In the genomic region with DNA sequence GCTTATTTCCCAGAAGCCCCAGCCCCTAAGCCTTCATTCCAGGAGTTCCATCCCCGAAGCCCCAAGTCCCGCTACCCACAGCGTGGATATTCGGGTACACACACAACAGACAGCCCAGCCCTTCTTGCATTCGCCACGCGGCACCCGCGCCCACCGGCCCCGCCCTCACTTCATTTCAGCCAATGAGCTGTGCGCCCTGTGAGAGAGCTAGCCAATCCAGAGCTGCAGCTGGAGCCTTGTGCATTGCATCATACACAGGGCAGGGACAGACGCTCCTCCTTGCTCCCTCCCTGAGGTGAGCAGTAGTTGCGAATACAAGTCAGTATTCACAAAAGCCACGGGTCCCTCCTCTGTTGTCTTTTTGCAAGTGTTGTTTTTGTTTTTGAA, we compare ENCODE assay signal across 8 mouse cellular contexts. TPM values are rescaled to one million over a fixed set of nuclear protein-coding genes. Genes with fewer than 3 reads are reported as not detected.
DNase-seq lines count a peak whose midpoint lies in the region; TF ChIP-seq lines count a peak whose summit lies in the region.

Pycr1 (minus strand) TSS at position 169 of the 387 bp plus-strand sequence.

- H3K36me3 ChIP-seq in megakaryocyte, embryonic 14.5 days (replicated peaks; ENCODE audit: low read length) = peaks cover 19% of the 10 kb centered on the region

- H3K4me1 ChIP-seq in megakaryocyte, embryonic 14.5 days = peaks cover 54% of the 10 kb centered on the region

- peak within 1 kb of the TSS; percentile 85 for H3K27ac ChIP-seq in gastrocnemius, adult 2 months

- H3K9me3 ChIP-seq in megakaryocyte, embryonic 14.5 days = no peaks in the 10 kb centered on the region

- peak; percentile 90 for DNase-seq in WW6 (ENCODE audit: low read depth, low spot score)
- DNase-seq in cerebellum, postnatal 4 days (ENCODE audit: low spot score in 2 of 2) = peak; percentile 82 to 92
- peak; percentile 96 for DNase-seq in gastrocnemius, adult 2 months
- DNase-seq in hindlimb bud, embryonic 11.5 days (ENCODE audit: extremely low spot score, low read depth, low spot score) = peak; percentile 79
- peak; percentile 83 to 89 for DNase-seq in left cerebral cortex, adult 8-10 months (ENCODE audit: low spot score in 2 of 2)
- DNase-seq in right cerebral cortex, postnatal 10 days (ENCODE audit: low spot score in 2 of 2) = peak; percentile 96
- peak; percentile 93 for DNase-seq in urinary bladder, postnatal 25 days (ENCODE audit: low spot score)

- H3K27me3 ChIP-seq in megakaryocyte, embryonic 14.5 days (replicated peaks) = peaks cover 10% of the 10 kb centered on the region

- intact Hi-C loops in gastrocnemius, adult 2 months (cut with DNase I) = no loop called here

- H3K4me3 ChIP-seq in gastrocnemius, adult 2 months = peak within 1 kb of the TSS; percentile 76
- peak within 1 kb of the TSS; percentile 93 for H3K4me3 ChIP-seq in megakaryocyte, embryonic 14.5 days (replicated peaks)

- TF ChIP-seq CTCF in gastrocnemius, adult 2 months (IDR thresholded peaks at IDR 0.05) = no peak

RNA-seq across cellular contexts. Expression of gene Pycr1, which starts in this region (rescaled TPM):
- 1 to 10 TPM; 3.5 to 3.8 TPM for total RNA-seq in gastrocnemius, adult 2 months (2021)
- total RNA-seq in left cerebral cortex, adult 8-10 months (2022) = 1 to 10 TPM; 1.5 to 2.3 (median 1.8) TPM
- polyA plus RNA-seq in megakaryocyte, embryonic 14.5 days (2012; ENCODE audit: insufficient read depth, low replicate concordance) = 3.6 and 7.7 TPM in 2 replicates

Comparison
In these comparisons a context has a peak if more than half of its experiments do, and no peak if none do; other contexts are left out.
1. Peak in every context shown above with its lines: DNase-seq, H3K4me3 ChIP-seq and H3K27ac ChIP-seq.